Mouse (Mus musculus): ENCODE data around the gene 1110059G10Rik.

The 1110059G10Rik gene

DNA sequence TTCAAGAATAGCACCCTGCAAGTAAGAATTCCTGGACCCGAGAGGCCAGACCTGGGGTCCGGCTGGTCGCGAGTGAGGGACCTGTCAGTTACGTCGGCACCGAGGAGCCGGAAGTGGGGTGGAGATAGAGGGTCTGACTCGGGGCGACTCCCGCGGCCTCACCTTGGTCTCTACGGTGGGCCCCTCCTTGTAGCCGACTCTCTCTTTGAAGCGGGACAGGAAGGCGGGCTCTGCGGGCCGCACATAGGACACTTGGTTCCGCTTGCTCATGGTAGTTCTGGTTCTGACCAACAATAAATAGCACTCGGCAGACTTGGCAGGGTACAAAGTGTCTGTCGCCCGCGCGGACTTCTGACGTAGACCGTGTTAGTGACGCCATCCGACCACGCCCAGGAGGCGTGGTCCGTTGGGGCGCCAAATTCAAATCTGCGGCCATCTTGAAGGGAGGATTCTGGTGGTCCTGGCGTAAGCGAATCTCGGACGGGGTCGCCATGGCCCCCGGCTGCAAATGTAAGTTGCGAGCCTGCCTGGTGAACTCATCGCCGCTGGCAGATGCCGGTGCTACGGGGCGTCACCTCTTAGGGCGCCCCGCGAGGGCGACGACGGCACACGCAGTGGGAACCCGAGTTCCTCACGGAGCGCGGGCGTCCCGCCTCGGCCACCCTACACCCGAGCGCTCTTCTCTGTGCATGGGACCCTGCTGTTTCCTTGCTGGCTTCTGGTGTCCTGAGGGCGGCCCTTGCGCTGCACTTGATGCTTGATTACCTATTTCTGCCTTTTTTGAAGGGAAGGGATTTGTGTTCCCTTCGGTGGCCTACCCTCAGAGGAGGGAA is at the start of gene 1110059G10Rik, which contains the start of gene Kif15:
TSS of gene 1110059G10Rik (minus strand) at position 358 of the 833 bp plus-strand sequence.
TSS of gene Kif15 (plus strand) at position 404 of the 833 bp plus-strand sequence.
- DNase-seq (ENCODE audit: low read depth): peak; percentile 97

DNA sequence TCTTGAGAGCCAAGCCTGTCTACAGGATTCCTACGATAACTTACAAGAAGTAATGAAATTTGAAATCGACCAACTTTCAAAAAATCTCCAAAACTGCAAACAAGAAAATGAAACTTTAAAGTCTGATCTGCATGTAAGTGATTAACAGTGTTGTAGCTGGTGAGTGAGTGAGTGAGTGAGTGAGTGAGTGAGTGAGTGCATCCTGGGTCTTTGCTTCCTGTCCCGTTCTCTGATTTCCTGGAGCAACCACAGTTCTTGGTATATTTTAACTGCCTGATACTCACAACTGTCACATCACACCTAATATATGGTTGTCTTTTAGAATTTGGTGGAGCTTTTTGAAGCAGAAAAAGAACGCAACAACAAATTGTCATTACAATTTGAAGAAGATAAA is 48.4 kb upstream of the 1110059G10Rik start:
- peak; percentile 56 for DNase-seq (ENCODE audit: low read depth)

DNA sequence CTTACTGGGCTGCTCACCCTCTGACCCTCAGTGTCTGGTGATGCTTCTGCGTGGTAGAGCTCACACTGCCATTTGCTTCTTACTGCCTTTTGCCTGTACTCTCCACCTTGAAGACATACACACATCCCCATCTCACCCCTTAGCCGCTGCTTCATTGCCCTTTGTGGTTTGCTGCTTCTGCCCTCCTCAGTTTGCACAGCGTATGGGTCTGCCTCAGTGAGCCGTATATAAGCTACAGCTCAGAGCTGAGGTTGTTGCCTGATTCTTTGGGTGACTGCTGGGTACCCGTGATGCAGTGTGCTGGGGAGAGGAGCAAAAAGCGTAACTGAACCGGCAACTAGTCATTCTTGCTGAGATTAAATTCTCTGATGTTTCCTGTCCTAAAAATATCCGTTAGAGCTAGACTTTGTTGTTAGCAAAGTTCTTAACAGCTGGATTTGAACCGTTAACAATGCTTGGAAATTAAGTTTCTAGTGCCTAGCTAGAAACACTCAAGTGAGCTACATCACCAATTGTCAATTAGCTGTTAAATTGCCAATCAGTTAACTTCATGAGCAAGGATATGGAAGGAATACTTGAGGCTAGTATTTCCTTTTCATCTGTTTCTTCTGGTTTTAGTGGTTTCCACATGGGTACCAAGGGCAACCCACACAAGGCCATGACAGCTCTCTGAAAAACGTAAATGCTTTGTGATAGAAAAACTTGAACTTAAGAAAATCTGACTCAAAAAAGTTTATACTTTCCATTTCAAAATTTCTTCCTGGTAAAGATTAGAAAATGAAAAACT is 47.8 kb upstream of the 1110059G10Rik start:
- peak; percentile 60 for DNase-seq (ENCODE audit: low read depth)

DNA sequence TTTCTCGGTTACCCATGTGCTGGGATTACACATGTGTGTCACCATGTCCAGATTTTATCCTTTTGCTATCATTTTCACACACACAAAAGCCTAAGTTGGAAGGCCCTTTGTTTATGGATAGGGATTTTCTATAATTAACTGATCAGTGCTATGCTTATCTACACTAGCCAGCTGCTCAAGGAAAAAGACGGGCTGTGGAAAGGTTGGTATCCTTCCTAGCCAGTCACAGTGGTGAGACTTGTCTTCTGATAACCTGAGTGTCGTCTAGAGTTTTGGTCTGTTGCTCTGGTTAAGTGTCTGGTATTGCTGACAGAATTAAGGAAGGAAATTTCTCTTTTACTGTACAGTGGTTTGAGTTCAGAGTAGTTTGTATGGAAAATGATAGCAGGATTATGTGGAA is 21.9 kb downstream of the 1110059G10Rik start:
- no peak for DNase-seq (ENCODE audit: low read depth)

DNA sequence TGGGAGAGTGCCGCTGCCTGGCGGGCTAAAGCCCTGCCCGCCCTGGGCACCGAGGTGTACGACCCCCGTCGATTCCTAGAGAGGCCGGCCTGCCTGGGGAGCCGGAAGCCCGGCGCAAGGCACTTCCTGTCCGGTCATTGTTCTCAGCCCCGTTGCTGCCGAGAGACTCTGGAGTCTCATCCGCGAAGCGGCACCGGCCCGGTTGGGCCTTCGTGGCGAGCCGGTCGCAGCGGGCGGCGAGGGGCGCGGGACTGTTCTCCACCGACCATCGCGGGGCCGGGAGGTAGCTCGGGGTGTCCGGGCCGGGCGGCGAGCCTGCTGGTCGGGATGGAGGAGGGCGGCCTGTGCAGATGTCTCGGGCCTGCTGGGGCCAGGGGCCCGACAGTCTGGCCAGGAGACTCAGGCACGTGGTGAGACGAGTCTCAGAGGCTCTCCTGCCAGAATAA is 27.8 kb downstream of the 1110059G10Rik start, which contains the start of gene Zfp105:
TSS of gene Zfp105 (plus strand) at position 137 of the 446 bp plus-strand sequence.
- DNase-seq (ENCODE audit: low read depth): peak; percentile 2

DNA sequence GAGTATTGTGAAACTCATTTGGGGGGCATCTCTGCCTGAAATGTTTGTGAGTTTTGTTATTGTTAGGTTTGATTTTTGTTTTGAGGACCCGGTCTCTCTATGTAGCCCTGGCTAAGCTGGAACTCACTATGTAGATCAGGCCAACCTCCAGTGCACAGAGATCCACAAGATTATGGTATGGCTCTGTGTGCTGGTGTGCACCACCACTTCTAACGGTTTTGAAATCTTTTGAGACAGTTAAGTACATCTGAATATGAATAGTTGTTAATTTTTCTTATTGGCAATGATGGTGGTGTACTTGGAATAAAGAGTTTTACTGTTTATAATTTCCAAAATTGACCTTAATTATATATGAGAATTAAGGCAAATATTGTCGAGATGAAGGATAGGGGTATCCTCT is 28.4 kb downstream of the 1110059G10Rik start:
- DNase-seq (ENCODE audit: low read depth): no peak

DNA sequence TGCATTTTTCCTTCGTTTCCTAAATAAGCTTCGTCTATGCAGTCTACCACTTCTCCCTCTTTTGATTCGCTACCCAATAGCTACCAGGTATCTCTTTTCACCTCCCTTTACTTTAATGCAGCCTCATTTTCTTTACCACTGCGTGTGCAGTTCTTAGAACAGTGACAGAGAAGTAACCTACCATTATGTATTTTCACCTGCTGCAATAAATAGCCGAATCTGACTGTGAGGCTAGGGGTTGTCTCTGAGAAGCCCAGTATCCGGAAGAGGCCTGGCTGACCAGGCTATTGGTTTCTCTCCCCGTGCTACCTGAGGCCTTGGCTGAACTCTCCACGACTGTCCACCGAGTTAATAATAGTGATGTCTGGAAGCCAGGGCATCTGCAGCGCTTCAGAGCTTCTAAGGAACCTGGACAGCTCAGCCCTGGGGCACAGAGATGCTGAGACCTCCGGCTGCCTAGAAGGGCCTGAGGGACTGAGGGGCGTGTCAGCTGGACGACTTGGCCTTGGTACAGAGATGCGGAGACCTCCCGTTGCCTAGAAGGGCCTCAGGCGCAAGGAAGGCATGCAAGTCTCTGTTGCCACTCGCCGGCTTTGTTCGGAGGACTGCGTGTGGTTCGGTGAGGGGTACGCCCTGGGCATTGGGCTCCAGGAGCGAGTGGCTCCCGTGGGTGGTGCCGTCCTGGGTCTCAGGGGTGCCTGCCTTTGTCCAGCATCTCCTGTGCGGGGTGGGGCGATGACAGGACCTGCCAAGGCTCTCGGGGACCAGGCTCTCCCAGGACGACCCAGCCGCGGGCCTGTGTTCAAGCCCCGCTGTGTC is 47.9 kb downstream of the 1110059G10Rik start:
- no peak for DNase-seq (ENCODE audit: low read depth)

DNA sequence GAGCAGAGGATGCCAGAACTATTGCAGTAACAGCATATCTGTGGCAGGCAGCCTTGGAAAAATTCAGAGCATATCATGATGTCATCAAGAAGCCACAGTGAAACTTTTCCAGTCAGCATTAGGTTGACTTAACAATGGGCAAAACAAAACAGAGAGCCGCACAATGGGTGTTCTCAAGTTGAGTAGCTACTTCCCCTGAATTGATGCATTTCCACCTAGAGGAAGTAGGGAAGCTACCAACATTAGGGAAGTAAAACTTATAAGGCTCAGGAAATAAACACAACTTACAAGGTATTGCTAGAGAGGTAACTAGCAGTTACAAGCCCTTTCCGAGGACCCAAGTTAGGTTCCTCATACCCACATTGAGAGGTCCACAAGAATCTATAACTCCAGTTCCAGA is 49.8 kb downstream of the 1110059G10Rik start:
- DNase-seq (ENCODE audit: low read depth): no peak
